16 mouse cellular contexts compared by ENCODE assay signal in genomic region chr3:146945342-146945741, GRCm38 (mm10).
DNase-seq lines count a peak whose midpoint lies in the region; ATAC-seq and TF ChIP-seq lines count a peak whose summit lies in the region.
"Had no signal": no experiment of that assay in that cellular context is flagged by ENCODE, and none has a peak within 500 bp of the region (broad histone marks: within the 10 kb centered on the region; RNA-seq: fewer than 3 reads in every experiment).

No protein-coding gene starts in this region.

- no peak overlapping the region for H3K4me3 ChIP-seq in hindbrain, embryonic 12.5 days
- H3K4me3 ChIP-seq in hindbrain, embryonic 13.5 days = no peak overlapping the region
- H3K4me3 ChIP-seq in neural tube, embryonic 13.5 days = no peak overlapping the region
- H3K4me3 ChIP-seq in forebrain, postnatal 0 days (ENCODE audit: low read depth, low read length) = no peak overlapping the region
- peak overlapping the region; percentile 3 for H3K4me3 ChIP-seq in myocyte

- peak; percentile 59; the same call in 1 of the 2 replicates for ATAC-seq in hindbrain, embryonic 12.5 days (ENCODE audit: low FRiP score)
- ATAC-seq in hindbrain, embryonic 13.5 days (ENCODE audit: low FRiP score) = no peak; the same call in 1 of the 2 replicates
- ATAC-seq in neural tube, embryonic 13.5 days (ENCODE audit: low read depth) = 0 out of 2 replicates have a peak, but pooled peaks have one; percentile 41
- no peak for ATAC-seq in forebrain, postnatal 0 days
- ATAC-seq: liver, embryonic 12.5 days had no signal

- H3K4me2 ChIP-seq in hindbrain, embryonic 12.5 days (replicated peaks) = no peak overlapping the region
- H3K4me2 ChIP-seq in hindbrain, embryonic 13.5 days = no peak overlapping the region
- no peak overlapping the region for H3K4me2 ChIP-seq in neural tube, embryonic 13.5 days
- no peak overlapping the region for H3K4me2 ChIP-seq in forebrain, postnatal 0 days (ENCODE audit: low read depth)
- H3K4me2 ChIP-seq in myocyte (ENCODE audit: low read depth) = no peak overlapping the region

- no peaks in the 10 kb centered on the region for H3K9me3 ChIP-seq in hindbrain, embryonic 12.5 days (replicated peaks)
- H3K9me3 ChIP-seq in hindbrain, embryonic 13.5 days = no peaks in the 10 kb centered on the region
- H3K9me3 ChIP-seq in neural tube, embryonic 13.5 days = no peaks in the 10 kb centered on the region
- no peaks in the 10 kb centered on the region for H3K9me3 ChIP-seq in forebrain, postnatal 0 days (ENCODE audit: low read length)
- H3K9me3 ChIP-seq: heart, embryonic 15.5 days; kidney, embryonic 15.5 days; limb, embryonic 10.5 days; liver, embryonic 12.5 days; lung, embryonic 15.5 days had no signal

- no peaks in the 10 kb centered on the region for H3K79me2 ChIP-seq in myocyte (ENCODE audit: control insufficient read depth, insufficient read depth)

- WGBS in hindbrain, embryonic 12.5 days = 36% methylated on average over 2 of the region's 2 CpGs
- WGBS in hindbrain, embryonic 13.5 days = 33% methylated on average over 2 of the region's 2 CpGs
- 42% methylated on average over 2 of the region's 2 CpGs for WGBS in neural tube, embryonic 13.5 days
- 42% methylated on average over 2 of the region's 2 CpGs for WGBS in forebrain, postnatal 0 days

- DNase-seq in neural tube, embryonic 10.5 days (ENCODE audit: extremely low spot score, low spot score) = no peak
- DNase-seq in forebrain, postnatal 0 days = no peak
- DNase-seq in gastrocnemius, postnatal 14 days = no peak
- no peak for DNase-seq in spleen, postnatal 14 days (ENCODE audit: low spot score in 2 of 2)

- H3K9ac ChIP-seq in hindbrain, embryonic 12.5 days = no peak overlapping the region
- no peak overlapping the region for H3K9ac ChIP-seq in hindbrain, embryonic 13.5 days
- no peak overlapping the region for H3K9ac ChIP-seq in neural tube, embryonic 13.5 days
- H3K9ac ChIP-seq in forebrain, postnatal 0 days = no peak overlapping the region
- H3K9ac ChIP-seq: liver, embryonic 12.5 days; lung, embryonic 15.5 days had no signal

- H3K4me1 ChIP-seq in hindbrain, embryonic 12.5 days = no peaks in the 10 kb centered on the region
- no peaks in the 10 kb centered on the region for H3K4me1 ChIP-seq in hindbrain, embryonic 13.5 days (replicated peaks)
- no peaks in the 10 kb centered on the region for H3K4me1 ChIP-seq in neural tube, embryonic 13.5 days (replicated peaks)
- H3K4me1 ChIP-seq in forebrain, postnatal 0 days (ENCODE audit: insufficient read depth) = no peaks in the 10 kb centered on the region
- H3K4me1 ChIP-seq: heart, embryonic 15.5 days; kidney, embryonic 15.5 days; limb, embryonic 10.5 days; liver, embryonic 12.5 days; lung, embryonic 15.5 days had no signal

- TF ChIP-seq CTCF in forebrain, postnatal 0 days (IDR thresholded peaks at IDR 0.05; ENCODE audit: low read depth) = no peak

- H3K36me3 ChIP-seq in hindbrain, embryonic 12.5 days = no peaks in the 10 kb centered on the region
- H3K36me3 ChIP-seq in hindbrain, embryonic 13.5 days = no peaks in the 10 kb centered on the region; the same call in 1 of the 2 replicates
- peaks cover 8% of the 10 kb centered on the region; the same call in 1 of the 2 replicates for H3K36me3 ChIP-seq in neural tube, embryonic 13.5 days
- 0 out of 2 replicates have a peak, but pooled peaks cover 11% of the 10 kb centered on the region for H3K36me3 ChIP-seq in forebrain, postnatal 0 days (ENCODE audit: insufficient read depth)
- no peaks in the 10 kb centered on the region for H3K36me3 ChIP-seq in myocyte (ENCODE audit: control insufficient read depth, insufficient read depth)
- H3K36me3 ChIP-seq: heart, embryonic 15.5 days; kidney, embryonic 15.5 days; limb, embryonic 10.5 days; liver, embryonic 12.5 days; lung, embryonic 15.5 days had no signal

- no peak for TF ChIP-seq POLR2A in myocyte (IDR thresholded peaks at IDR 0.05; ENCODE audit: insufficient read length, low read depth)

- no peak overlapping the region for H3K27ac ChIP-seq in hindbrain, embryonic 12.5 days
- H3K27ac ChIP-seq in hindbrain, embryonic 13.5 days = no peak overlapping the region
- no peak overlapping the region for H3K27ac ChIP-seq in neural tube, embryonic 13.5 days (replicated peaks)
- 0 out of 2 replicates have a peak overlapping the region, but pooled peaks have one; percentile 29 for H3K27ac ChIP-seq in forebrain, postnatal 0 days (ENCODE audit: low read depth, low read length)
- H3K27ac ChIP-seq: heart, adult 2 months; heart, embryonic 15.5 days; kidney, embryonic 15.5 days; liver, embryonic 12.5 days; lung, embryonic 15.5 days; macrophage had no signal

- intact Hi-C loops in gastrocnemius, postnatal 14 days (cut with DNase I; ENCODE audit: low total_unique reads) = no loop called here

- no peak overlapping the region for H3ac ChIP-seq in myocyte (ENCODE audit: control insufficient read depth, insufficient read length)

- 0 out of 2 replicates have a peak, but pooled peaks cover 2% of the 10 kb centered on the region for H3K27me3 ChIP-seq in hindbrain, embryonic 12.5 days
- peaks cover 5% of the 10 kb centered on the region; the same call in 1 of the 2 replicates for H3K27me3 ChIP-seq in hindbrain, embryonic 13.5 days
- no peaks in the 10 kb centered on the region for H3K27me3 ChIP-seq in neural tube, embryonic 13.5 days
- H3K27me3 ChIP-seq in forebrain, postnatal 0 days (ENCODE audit: insufficient read depth, low read length) = no peaks in the 10 kb centered on the region
- no peaks in the 10 kb centered on the region for H3K27me3 ChIP-seq in myocyte (ENCODE audit: control insufficient read depth, insufficient read depth, insufficient read length)
- H3K27me3 ChIP-seq: heart, embryonic 15.5 days; liver, embryonic 12.5 days; lung, embryonic 15.5 days; Patski had no signal

TF ChIP-seq in myocyte, 11 proteins besides CTCF, POLR2A, EP300 and RAD21:
- TF ChIP-seq TCF12 (IDR thresholded peaks at IDR 0.05; ENCODE audit: insufficient read depth, poor library complexity, severe bottlenecking) = no peak

Comparison
In these comparisons a context has a peak if more than half of its experiments do, and no peak if none do; other contexts are left out.
1. ATAC-seq: peak in hindbrain, embryonic 12.5 days (single experiment) and neural tube, embryonic 13.5 days (single experiment); none in hindbrain, embryonic 13.5 days (single experiment) and forebrain, postnatal 0 days (single experiment).